Mouse (Mus musculus) embryo, embryonic 9.5 days (tissue): ENCODE measurements at regions not wholly inside any gene's neighbourhood (a gene's known extent, or its start where the extent isn't known, plus 50 kb on each side); places are given as distances from the start of the nearest gene placed in this dataset.
"Not testable (repeated sequence)": the region's sequence is repeated elsewhere in the genome, so short reads cannot be mapped to it uniquely, and the experiment has no call there.

Experiments used
- DNase-seq: peaks from one replicate; pipeline ENCODE4 v3.0.0-alpha.2; 2017; ENCODE audit errors: extremely low spot score

DNA sequence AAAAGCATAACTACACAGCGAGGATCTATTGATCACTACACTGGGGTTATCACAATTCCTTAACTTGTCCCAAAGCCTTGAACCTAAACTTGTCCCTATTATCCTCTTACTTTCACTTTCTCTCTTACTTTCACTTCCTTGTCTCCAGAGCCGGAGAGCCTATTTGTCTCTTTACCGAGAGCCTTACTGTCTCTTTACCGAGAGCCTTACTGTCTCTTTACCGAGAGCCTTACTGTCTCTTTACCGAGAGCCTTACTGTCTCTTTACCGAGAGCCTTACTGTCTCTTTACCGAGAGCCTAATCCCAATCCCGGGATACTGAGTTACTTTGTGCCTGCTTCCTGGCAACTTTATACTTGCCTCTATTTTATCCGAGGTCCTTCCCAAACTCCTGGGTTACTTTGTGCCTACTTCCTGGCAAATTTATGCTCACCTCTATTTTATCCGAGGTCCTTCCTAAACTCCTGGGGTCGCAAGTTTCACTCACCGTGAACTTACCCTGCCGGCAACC lies 335.3 kb upstream of the Ccng1 start:
- not testable (repeated sequence) for DNase-seq

DNA sequence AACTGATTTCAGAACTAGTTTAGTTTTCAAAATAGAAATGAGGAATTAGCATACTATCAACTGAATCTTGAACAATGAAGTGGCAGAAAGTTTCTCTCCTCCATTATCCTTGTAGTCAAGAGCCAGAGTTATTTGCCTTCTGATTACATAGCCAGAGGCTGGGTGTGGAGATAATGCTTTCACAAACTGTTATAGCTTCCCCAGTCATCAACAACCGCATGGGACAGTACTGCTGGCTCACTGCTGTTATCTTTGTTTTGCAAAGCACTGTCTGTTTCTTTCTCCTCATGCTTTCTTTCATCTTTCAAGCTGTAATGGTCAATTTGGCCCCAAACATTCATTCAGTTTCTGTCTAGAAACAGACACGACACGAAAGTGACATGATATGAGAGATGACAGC lies 308.5 kb upstream of the Ccng1 start:
- no peak for DNase-seq

DNA sequence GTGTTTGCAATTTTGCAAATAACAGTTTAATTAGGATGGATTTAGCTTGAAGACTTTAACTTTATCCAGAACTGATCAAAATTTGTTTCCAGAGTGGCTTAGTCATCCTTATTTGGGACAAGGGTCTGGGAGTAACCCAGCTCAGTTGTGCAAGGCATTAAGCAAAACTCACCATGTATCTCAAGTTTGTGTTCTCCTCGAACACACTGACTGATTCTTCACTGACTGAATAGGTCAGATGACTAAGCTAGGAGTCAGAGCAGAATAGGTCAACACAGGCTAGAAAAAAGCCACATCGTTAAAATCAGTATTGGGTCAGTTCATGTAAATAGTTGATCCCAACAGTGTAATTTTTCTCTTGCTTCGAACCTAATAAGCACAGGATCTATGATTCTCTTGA lies 302.7 kb upstream of the Ccng1 start:
- DNase-seq = no peak

DNA sequence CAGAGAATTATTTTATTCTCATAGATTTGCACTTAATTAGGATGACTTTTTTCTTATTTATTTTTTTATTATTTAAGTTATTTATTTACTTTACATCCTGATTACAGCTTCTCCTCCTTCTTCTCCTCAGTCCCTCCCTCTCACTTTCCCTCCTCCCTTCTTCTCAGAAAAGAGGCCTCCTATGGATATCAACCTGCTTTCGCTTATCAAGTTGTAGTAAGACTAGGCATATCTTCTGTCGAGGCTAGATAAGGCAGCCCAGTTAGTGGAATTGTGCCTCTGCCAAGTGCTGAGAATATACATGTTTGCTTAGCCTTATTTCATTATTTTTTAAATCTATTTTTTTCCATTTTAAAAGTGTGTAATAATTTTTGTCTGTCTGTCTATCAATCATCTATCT lies 274.9 kb upstream of the Ccng1 start:
- no peak for DNase-seq

DNA sequence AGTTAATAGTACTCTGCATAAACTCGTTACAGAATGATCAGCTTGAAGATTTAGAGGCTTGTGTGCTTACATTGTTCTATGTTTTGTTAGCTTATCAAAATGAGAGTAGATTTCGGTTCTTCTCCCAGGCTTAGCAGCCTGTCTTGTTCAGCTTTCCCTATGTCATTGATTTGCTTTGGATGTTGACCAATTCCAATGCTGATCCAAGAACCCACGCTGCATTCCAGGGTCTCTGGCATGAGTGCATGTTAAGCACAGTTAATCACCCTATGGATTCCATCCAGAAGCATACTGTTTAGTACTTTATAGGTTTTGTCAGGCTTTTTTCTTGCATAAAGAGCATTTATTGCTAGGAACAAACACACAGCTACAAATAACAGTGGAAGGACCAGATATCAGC lies 255.0 kb upstream of the Ccng1 start:
- no peak for DNase-seq

DNA sequence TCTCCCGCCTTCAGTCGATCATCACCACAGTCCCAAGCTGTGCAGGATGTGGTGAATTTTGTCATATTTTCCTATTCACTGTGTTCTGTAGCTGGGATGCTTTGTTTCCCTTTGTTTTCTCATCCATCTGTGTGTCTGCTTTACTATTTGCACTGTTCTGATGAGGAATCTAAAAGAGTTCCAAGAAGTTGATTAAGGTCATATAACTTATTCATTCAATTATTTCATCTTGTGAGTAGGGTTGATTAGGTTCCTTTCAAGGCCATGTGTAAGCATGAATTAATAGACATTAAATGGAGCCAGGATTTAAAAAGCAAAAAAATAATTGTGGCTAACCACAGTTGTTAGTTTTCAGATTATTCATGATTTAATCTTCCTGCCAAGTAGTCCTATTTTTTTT lies 217.7 kb upstream of the Ccng1 start:
- no peak for DNase-seq

DNA sequence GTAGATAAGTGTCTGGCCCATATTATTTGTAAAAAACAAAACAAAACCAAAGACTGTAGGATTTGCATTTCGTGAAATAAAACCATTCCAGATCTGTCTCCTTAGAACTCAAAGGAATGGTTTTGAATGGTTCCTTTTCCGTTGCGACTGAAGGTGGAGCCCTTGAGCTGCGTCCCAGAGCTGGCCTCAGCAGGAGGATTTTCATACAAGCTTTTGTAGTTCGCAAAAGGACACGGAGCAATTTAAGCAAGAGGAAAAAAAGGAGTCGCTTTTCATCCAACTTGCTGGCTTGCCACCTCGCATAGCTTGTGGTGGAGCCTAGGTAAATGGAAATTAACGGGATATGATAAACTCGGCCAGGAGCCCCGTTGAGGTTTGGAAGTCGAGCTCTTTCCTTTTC lies 172.1 kb upstream of the Ccng1 start:
- peak; percentile 63 for DNase-seq

DNA sequence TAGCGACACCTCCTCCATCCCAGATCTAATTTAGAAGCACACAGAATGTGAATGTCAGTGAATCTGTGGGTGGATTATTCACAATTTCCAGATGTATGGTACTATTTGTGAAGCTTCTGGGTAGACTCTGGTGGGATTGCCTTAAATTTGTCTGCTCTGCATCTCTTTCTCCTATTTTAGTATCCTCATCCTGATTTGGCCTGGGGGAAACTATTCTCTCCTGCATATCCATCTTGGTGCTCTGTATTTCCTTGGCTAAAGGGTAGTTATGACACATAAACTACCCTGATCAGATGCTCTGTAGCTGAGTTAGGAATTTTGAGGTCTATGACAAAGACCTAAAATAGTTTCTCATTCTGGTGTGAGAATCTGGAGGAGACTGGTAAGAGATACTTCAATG lies 136.4 kb upstream of the Ccng1 start:
- no peak for DNase-seq

DNA sequence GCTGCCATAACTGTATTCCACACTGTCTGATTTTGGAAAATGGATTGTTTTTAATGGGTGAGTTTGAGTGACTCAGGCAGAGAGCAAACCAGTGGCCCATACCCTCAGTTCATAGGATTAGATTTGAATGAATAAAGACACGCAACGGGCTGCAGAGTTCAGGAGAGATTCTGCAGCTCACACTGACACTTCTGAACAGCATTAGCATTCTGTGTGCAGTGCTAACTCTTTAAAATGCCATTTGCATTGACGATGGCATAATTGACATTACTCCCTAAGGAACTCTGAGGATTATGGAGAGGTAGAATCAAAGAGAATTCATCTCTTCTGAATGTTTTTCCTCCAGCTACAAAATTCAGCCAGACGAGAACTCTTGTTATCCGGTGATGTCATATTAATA lies 129.4 kb upstream of the Ccng1 start:
- DNase-seq = no peak

DNA sequence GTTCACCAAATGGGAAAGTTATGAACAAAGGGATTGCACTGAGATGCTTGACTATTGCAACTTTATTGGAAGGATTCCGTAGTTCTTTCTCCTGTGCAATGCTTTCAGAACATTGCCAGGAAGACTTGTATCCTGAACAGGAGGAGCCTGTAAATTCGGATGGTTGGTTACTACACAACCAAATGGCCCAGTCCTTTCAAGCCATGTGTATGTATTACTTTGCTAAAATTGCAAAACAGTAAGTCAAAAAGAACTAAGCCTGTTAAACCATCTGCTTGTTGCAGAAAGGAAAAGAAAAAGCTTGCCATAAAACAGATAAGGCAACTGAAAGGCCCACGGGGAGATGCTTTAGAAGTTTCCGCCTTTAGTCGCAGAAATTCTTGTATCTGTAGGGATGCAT lies 124.5 kb upstream of the Ccng1 start:
- DNase-seq = no peak

DNA sequence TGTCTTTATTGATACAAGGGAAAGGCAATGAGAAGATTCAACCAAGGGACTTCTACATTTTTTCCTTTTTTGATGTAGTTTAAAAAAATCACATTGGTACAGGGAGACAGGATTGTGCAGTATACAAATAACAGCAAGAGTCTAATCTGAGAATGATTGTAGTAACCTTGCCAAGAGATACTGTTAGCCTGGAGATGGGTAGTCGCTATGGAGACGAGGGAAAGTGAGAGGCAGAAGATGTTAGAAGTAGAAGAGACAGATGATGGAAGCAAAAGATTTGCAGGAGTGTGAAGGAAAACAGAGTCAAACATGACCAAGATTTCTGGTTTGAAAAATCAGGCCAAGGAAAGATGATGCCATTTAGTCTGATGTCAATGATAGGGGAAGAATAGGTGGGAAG lies 117.9 kb upstream of the Ccng1 start:
- no peak for DNase-seq

DNA sequence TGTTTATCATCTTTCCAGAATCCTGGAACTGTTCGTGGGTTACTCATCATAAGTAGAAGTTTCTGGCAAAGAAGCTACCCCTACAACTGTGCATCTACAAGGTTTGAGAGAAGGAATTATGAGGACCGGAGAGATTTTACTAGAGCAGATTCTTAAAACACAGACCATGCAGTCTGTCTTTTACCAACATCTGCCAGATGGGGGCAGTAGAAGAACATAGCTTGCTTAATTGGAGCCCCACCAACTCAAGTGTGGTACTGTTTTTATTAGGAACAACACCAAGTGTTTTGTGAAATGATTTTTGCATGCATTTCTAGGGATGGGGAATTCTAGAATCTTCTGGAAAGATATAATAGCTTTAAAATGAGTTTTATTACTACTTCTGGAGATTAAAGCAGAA lies 110.6 kb upstream of the Ccng1 start:
- peak; percentile 53 for DNase-seq

DNA sequence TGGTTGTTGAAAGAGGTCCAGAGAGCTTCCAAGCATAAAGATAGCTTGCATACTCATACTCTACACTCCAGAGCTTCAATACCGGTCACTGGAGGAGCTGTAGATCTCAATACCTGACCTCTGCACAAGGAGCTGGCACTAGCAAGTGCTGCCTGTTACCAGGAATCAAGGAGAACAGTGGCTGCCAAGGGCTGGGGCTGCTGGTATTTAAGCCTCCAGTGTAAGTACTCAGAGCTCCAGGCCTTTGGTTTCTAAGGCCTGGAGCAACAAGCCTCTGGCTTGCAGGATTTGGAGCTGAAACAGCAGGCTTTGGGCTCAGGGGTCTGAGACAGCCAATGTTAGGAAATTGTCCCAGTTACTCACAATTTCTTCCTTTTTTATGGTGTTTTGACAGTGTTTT lies 96.2 kb upstream of the Ccng1 start:
- DNase-seq = no peak

DNA sequence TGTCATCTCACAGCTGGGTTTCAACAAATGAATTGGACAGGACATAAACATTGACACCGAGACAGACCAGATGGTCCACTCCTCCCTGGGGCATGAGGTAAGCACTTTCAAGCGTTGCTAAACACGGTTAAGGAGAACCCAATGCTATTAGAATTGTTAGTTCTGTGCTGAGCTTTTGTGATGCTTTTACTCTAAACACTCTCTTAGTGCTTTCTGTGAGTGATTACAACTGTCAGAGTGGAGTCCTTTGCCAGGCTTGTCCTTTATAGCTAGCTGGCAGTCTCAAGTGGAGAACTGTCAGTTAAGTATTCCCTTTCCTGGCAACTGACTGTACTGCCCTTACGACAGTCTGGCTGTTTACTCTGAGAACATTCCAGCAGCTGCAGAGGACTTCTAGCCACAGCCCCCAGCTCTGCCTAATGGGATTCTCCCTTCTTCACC lies 95.6 kb upstream of the Ccng1 start:
- peak; percentile 5 for DNase-seq

DNA sequence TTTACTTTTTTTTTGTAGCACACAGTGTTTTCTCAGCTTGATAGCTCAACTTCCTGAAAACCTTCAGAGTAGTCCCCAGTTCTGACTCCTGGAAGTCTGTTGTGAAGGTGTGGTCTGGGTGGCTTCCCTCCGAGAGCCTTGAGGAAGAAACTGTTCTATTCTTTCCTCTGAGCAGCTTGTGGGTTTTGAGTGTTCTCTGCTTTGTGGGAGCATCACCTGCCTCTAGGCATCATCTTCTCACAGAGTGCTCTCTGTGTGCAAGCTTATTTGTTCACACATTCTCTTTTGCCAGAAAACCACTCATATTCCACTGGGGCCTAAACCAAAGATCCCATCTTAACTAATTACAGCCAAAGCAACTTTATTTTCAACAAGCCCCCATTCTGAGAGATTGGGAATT lies 91.5 kb upstream of the Ccng1 start:
- DNase-seq = no peak

DNA sequence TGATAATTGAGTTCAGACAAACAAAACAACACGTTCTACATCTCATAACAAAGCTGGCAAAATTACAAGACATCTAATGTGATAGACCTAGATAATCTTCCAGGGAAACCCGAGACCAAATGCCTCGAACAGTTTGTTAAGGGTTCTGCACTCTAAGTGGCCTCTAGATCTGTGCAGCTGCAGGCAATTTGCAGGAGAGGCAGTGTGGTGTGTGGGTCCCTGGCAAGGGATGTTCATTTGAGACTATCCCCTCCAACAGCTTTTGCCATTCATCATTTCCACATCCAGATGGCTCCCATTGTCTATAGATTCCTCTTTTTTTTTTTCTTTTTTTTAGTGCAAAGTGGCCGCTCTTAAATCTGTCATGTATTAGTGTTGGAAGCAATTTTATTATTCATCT lies 80.3 kb upstream of the Ccng1 start:
- no peak for DNase-seq
